Mouse (Mus musculus): ENCODE data around the gene Kpnb1. TPM values are rescaled to one million over a fixed set of nuclear protein-coding genes. Genes with fewer than 3 reads are reported as not detected.

Kpnb1 gene
- polyA plus RNA-seq, 1 experiment from 2014 or later: 114 TPM

GRCm38 (mm10) chr11:97115797-97116196 lies 71.9 kb downstream of the Kpnb1 start:
- Histone ChIP-seq H3K4me1 (replicated peaks; ENCODE audit: control insufficient read depth, insufficient read depth, low read length) (peaks cover 11% of the 10 kb centered on the region), H3K4me3 (ENCODE audit: low read depth, low read length) (no peak overlapping the region), H3K9me3 (ENCODE audit: control insufficient read depth, low read length) (no peaks in the 10 kb centered on the region), H3K27ac (ENCODE audit: low read depth, low read length) (no peak overlapping the region), H3K4me2 (ENCODE audit: low read depth, low read length, severe bottlenecking) (no peak overlapping the region), H3K36me3 (ENCODE audit: control insufficient read depth, insufficient read depth, low read length) (no peaks in the 10 kb centered on the region), H3K9ac (ENCODE audit: low read length) (no peak overlapping the region), H3K27me3 (ENCODE audit: control insufficient read depth, insufficient read depth, low read length) (peaks cover 43% of the 10 kb centered on the region)
- no peak for DNase-seq (ENCODE audit: low spot score)
- 9% methylated on average over 11 of the region's 11 CpGs for WGBS
- ATAC-seq (replicated peaks; ENCODE audit: low FRiP score): no peak

- H3K4me3 ChIP-seq (ENCODE audit: low read depth, low read length): peak within 1 kb of the TSS; percentile 36
- no peaks in the 10 kb centered on the region for H3K36me3 ChIP-seq (ENCODE audit: control insufficient read depth, insufficient read depth, low read length)
- H3K9me3 ChIP-seq (ENCODE audit: control insufficient read depth, low read length): no peaks in the 10 kb centered on the region
- H3K9ac ChIP-seq (ENCODE audit: low read length): peak within 1 kb of the TSS; percentile 2
- under 1% methylated on average over 86 of the region's 87 CpGs for WGBS
- peak; percentile 72 for DNase-seq (ENCODE audit: low spot score)
- H3K4me1 ChIP-seq (replicated peaks; ENCODE audit: control insufficient read depth, insufficient read depth, low read length): peaks cover 10% of the 10 kb centered on the region
- H3K27ac ChIP-seq (ENCODE audit: low read depth, low read length): no peak within 1 kb of the TSS
- peak within 1 kb of the TSS; percentile 66 for H3K4me2 ChIP-seq (ENCODE audit: low read depth, low read length, severe bottlenecking)
- H3K27me3 ChIP-seq (ENCODE audit: control insufficient read depth, insufficient read depth, low read length): peaks cover 43% of the 10 kb centered on the region
- ATAC-seq (replicated peaks; ENCODE audit: low FRiP score): 0 out of 2 replicates have a peak, but pooled peaks have one; percentile 30
These were observed 72.7 kb downstream of the Kpnb1 start, which contains the start of gene Tbx21 for GRCm38 (mm10) chr11:97114671-97115601. Tbx21 (minus strand) TSS chr11:97115331.

- Histone ChIP-seq H3K4me3 (ENCODE audit: low read depth, low read length) (no peak overlapping the region), H3K9me3 (ENCODE audit: control insufficient read depth, low read length) (no peaks in the 10 kb centered on the region), H3K4me2 (ENCODE audit: low read depth, low read length, severe bottlenecking) (no peak overlapping the region), H3K27me3 (ENCODE audit: control insufficient read depth, insufficient read depth, low read length) (peaks cover 41% of the 10 kb centered on the region), H3K4me1 (replicated peaks; ENCODE audit: control insufficient read depth, insufficient read depth, low read length) (peaks cover 10% of the 10 kb centered on the region), H3K36me3 (ENCODE audit: control insufficient read depth, insufficient read depth, low read length) (no peaks in the 10 kb centered on the region), H3K27ac (ENCODE audit: low read depth, low read length) (no peak overlapping the region), H3K9ac (ENCODE audit: low read length) (no peak overlapping the region)
- no peak for ATAC-seq (replicated peaks; ENCODE audit: low FRiP score)
- DNase-seq (ENCODE audit: low spot score): no peak
- WGBS: 81% methylated on average over 9 of the region's 9 CpGs
These were observed 75.1 kb downstream of the Kpnb1 start for GRCm38 (mm10) chr11:97112519-97113125.

Small RNA genes lying within 50 kb of the gene (microRNA-seq; reads per million reads assigned to microRNA genes)
- gene Mir7235 (ENCODE audit: insufficient number of aligned reads): not detected

Other genes starting within 250 kb of the Kpnb1 start
- gene Pnpo, start 243.9 kb downstream of the Kpnb1 start, polyA plus RNA-seq (2014; fragmentation: Nextera tagmentation; extraction: Ambion mirVana): 24.8 and 28.8 TPM in 2 replicates
- 30.9 and 31.0 TPM in 2 replicates for gene Sp2, start 204.9 kb downstream of the Kpnb1 start, polyA plus RNA-seq (2014; fragmentation: Nextera tagmentation; extraction: Ambion mirVana)
- gene Sp6, start 174.5 kb downstream of the Kpnb1 start, polyA plus RNA-seq (2014; fragmentation: Nextera tagmentation; extraction: Ambion mirVana): 0.17 TPM in 1 of 2 replicates, not detected in the other
- 31.2 and 31.6 TPM in 2 replicates for gene Scrn2, start 157.9 kb downstream of the Kpnb1 start, polyA plus RNA-seq (2014; fragmentation: Nextera tagmentation; extraction: Ambion mirVana)
- 3.8 and 4.2 TPM in 2 replicates for gene Lrrc46, start 146.5 kb downstream of the Kpnb1 start, polyA plus RNA-seq (2014; fragmentation: Nextera tagmentation; extraction: Ambion mirVana)
- gene Mrpl10, start 146.3 kb downstream of the Kpnb1 start, polyA plus RNA-seq (2014; fragmentation: Nextera tagmentation; extraction: Ambion mirVana): 76.4 and 76.6 TPM in 2 replicates
- 6.7 and 7.7 TPM in 2 replicates for gene Osbpl7, start 137.3 kb downstream of the Kpnb1 start, polyA plus RNA-seq (2014; fragmentation: Nextera tagmentation; extraction: Ambion mirVana)
- gene Tbx21, start 72.5 kb downstream of the Kpnb1 start, polyA plus RNA-seq (2014; fragmentation: Nextera tagmentation; extraction: Ambion mirVana): 0.17 and 0.21 TPM in 2 replicates
- 5.4 and 6.7 TPM in 2 replicates for gene Tbkbp1, start 36.4 kb downstream of the Kpnb1 start, polyA plus RNA-seq (2014; fragmentation: Nextera tagmentation; extraction: Ambion mirVana)
- 108 and 122 TPM in 2 replicates for gene Npepps, start 92.8 kb upstream of the Kpnb1 start, polyA plus RNA-seq (2014; fragmentation: Nextera tagmentation; extraction: Ambion mirVana)
- gene Mrpl45, start 127.8 kb upstream of the Kpnb1 start, polyA plus RNA-seq (2014; fragmentation: Nextera tagmentation; extraction: Ambion mirVana): 55.9 and 59.9 TPM in 2 replicates
- 0.03 TPM in 2 replicates for gene Gpr179, start 164.2 kb upstream of the Kpnb1 start, polyA plus RNA-seq (2014; fragmentation: Nextera tagmentation; extraction: Ambion mirVana)
- 4.3 and 4.5 TPM in 2 replicates for gene Socs7, start 174.7 kb upstream of the Kpnb1 start, polyA plus RNA-seq (2014; fragmentation: Nextera tagmentation; extraction: Ambion mirVana)
- gene Arhgap23, start 227.7 kb upstream of the Kpnb1 start, polyA plus RNA-seq (2014; fragmentation: Nextera tagmentation; extraction: Ambion mirVana): 3.2 and 4.8 TPM in 2 replicates

Measured in forebrain, embryonic 11.5 days (tissue).